8 mouse cellular contexts compared by ENCODE assay signal in genomic region chr10:77130561-77131240, GRCm38 (mm10). TPM values are rescaled to one million over a fixed set of nuclear protein-coding genes. Genes with fewer than 3 reads are reported as not detected.
A peak's percentile ranks its signal among the peaks of the same experiment; 100 is the strongest.
DNase-seq lines count a peak whose midpoint lies in the region; ATAC-seq and TF ChIP-seq lines count a peak whose summit lies in the region.

No protein-coding gene starts in this region.

- peak; percentile 100 for TF ChIP-seq CTCF in lung, postnatal 0 days (IDR thresholded peaks at IDR 0.05)

- peak; percentile 61; the same call in 1 of the 2 replicates for ATAC-seq in hindbrain, embryonic 11.5 days (ENCODE audit: low FRiP score)
- ATAC-seq in lung, postnatal 0 days, result peak; percentile 81

- 43% methylated on average over 13 of the region's 13 CpGs for WGBS in hindbrain, embryonic 11.5 days
- 37% methylated on average over 13 of the region's 13 CpGs for WGBS in lung, postnatal 0 days

- H3K4me1 ChIP-seq in hindbrain, embryonic 11.5 days (replicated peaks; ENCODE audit: control insufficient read depth, insufficient read depth, low read length), result peaks cover 4% of the 10 kb centered on the region
- no peaks in the 10 kb centered on the region for H3K4me1 ChIP-seq in lung, postnatal 0 days (ENCODE audit: insufficient read depth, low read depth, low read length)

- no peaks in the 10 kb centered on the region for H3K36me3 ChIP-seq in hindbrain, embryonic 11.5 days (ENCODE audit: control insufficient read depth, insufficient read depth, low read length)
- no peaks in the 10 kb centered on the region for H3K36me3 ChIP-seq in lung, postnatal 0 days (ENCODE audit: insufficient read depth, low read length)

- no peak overlapping the region for H3K4me3 ChIP-seq in hindbrain, embryonic 11.5 days (ENCODE audit: low read depth, low read length)
- no peak overlapping the region for H3K4me3 ChIP-seq in lung, postnatal 0 days (ENCODE audit: low read depth, low read length)

- peak; percentile 91 for DNase-seq in Muller cell, postnatal 12 days (ENCODE audit: inconsistent ontology term)
- peak; percentile 92 for DNase-seq in cerebellum, adult 9-11 months
- DNase-seq in frontal cortex, adult 2 months (ENCODE audit: extremely low spot score in 1 of 2, low spot score in 1 of 2), result peak; percentile 85 to 99
- DNase-seq in hindbrain, embryonic 11.5 days (ENCODE audit: low spot score), result peak; percentile 97
- peak; percentile 87 for DNase-seq in layer of hippocampus, adult 9-11 months
- DNase-seq in lung, postnatal 0 days (ENCODE audit: low spot score), result peak; percentile 94
- peak; percentile 98 for DNase-seq in ovary, postnatal 14 days (ENCODE audit: low spot score)
- DNase-seq in thymus, postnatal 10 days (ENCODE audit: low spot score in 2 of 2), result peak; percentile 52 to 82

- no peak overlapping the region for H3K4me2 ChIP-seq in hindbrain, embryonic 11.5 days (replicated peaks; ENCODE audit: low read depth, low read length)
- no peak overlapping the region for H3K4me2 ChIP-seq in lung, postnatal 0 days (replicated peaks; ENCODE audit: low read depth, low read length)

- TF ChIP-seq EP300 in lung, postnatal 0 days (IDR thresholded peaks at IDR 0.05), result no peak

- H3K9me3 ChIP-seq in hindbrain, embryonic 11.5 days (ENCODE audit: control insufficient read depth, low read length), result no peaks in the 10 kb centered on the region
- H3K9me3 ChIP-seq in lung, postnatal 0 days (ENCODE audit: low read length), result no peaks in the 10 kb centered on the region

- 0 out of 2 replicates have a peak overlapping the region, but pooled peaks have one; percentile 34 for H3K9ac ChIP-seq in hindbrain, embryonic 11.5 days (ENCODE audit: low read depth, low read length)
- no peak overlapping the region for H3K9ac ChIP-seq in lung, postnatal 0 days (replicated peaks; ENCODE audit: low read depth)

- H3K27me3 ChIP-seq in hindbrain, embryonic 11.5 days (ENCODE audit: control insufficient read depth, insufficient read depth, low read length), result no peaks in the 10 kb centered on the region
- no peaks in the 10 kb centered on the region for H3K27me3 ChIP-seq in lung, postnatal 0 days (replicated peaks; ENCODE audit: insufficient read depth, low read length)

- no peak overlapping the region; the same call in 1 of the 2 replicates for H3K27ac ChIP-seq in hindbrain, embryonic 11.5 days (ENCODE audit: low read depth, low read length)
- no peak overlapping the region for H3K27ac ChIP-seq in lung, postnatal 0 days (ENCODE audit: low read length)

RNA-seq across cellular contexts. Expression of gene Col18a1, which starts 35.6 kb away (rescaled TPM):
- polyA plus RNA-seq in frontal cortex, adult 2 months (2012; rRNA removed), result 3.4 and 3.8 TPM in 2 replicates
- 40.4 and 48.3 TPM in 2 replicates for polyA plus RNA-seq in hindbrain, embryonic 11.5 days (2014; fragmentation: Nextera tagmentation; extraction: Ambion mirVana)
- polyA plus RNA-seq in lung, postnatal 0 days (2015; fragmentation: Nextera tagmentation; extraction: Ambion mirVana), result 30.0 and 33.2 TPM in 2 replicates
